Mouse (Mus musculus) limb, embryonic 14.5 days (tissue): Measurements from ENCODE around the gene Arel1. TPM values are rescaled to one million over a fixed set of nuclear protein-coding genes. Genes with fewer than 3 reads are reported as not detected.

Experiments
- ATAC-seq: fragments of 200-750 bp; cut with Nextera tagmentation; 2 replicates; pipeline ENCODE4 v1.8.0; 2017; ENCODE audit warnings: low read depth, moderate number of reproducible peaks, moderate TSS enrichment; ENCODE audit not compliant: low FRiP score
- DNase-seq: peaks from one replicate; pipeline ENCODE4 v3.0.0-alpha.2; 2015; ENCODE audit warnings: low spot score
- H3K27ac ChIP-seq: fragments of 300-500 bp; sonication (generic); replicated peaks from 2 replicates; pipeline ENCODE4 v1.5.1; 2014; ENCODE audit warnings: low read depth, mild to moderate bottlenecking, low read length, moderate library complexity, mixed read lengths
- H3K27me3 ChIP-seq: fragments of 300-500 bp; sonication (generic); 2 replicates; pipeline ENCODE4 v1.6.1; 2014; ENCODE audit warnings: low read length, mixed read lengths; ENCODE audit not compliant: control insufficient read depth, insufficient read depth
- H3K36me3 ChIP-seq: fragments of 300-500 bp; sonication (generic); 2 replicates; pipeline ENCODE4 v1.6.1; 2014; ENCODE audit warnings: mild to moderate bottlenecking, low read length, moderate library complexity, mixed read lengths; ENCODE audit not compliant: control insufficient read depth, insufficient read depth
- H3K4me1 ChIP-seq: fragments of 300-500 bp; sonication (generic); 2 replicates; pipeline ENCODE4 v1.6.1; 2014; ENCODE audit warnings: antibody characterized with exemption, low read length, mixed read lengths; ENCODE audit not compliant: control insufficient read depth, insufficient read depth
- H3K4me2 ChIP-seq: fragments of 300-500 bp; sonication (generic); replicated peaks from 2 replicates; pipeline ENCODE4 v1.6.1; 2014; ENCODE audit warnings: low read depth, mild to moderate bottlenecking, low read length, moderate library complexity; ENCODE audit not compliant: severe bottlenecking
- H3K4me3 ChIP-seq: fragments of 300-500 bp; sonication (generic); replicated peaks from 2 replicates; pipeline ENCODE4 v1.5.1; 2014; ENCODE audit warnings: low read length
- H3K9ac ChIP-seq: fragments of 300-500 bp; sonication (generic); 2 replicates; pipeline ENCODE4 v1.6.1; 2014; ENCODE audit warnings: mild to moderate bottlenecking, low read depth, low read length, moderate library complexity; ENCODE audit not compliant: severe bottlenecking
- H3K9me3 ChIP-seq: fragments of 300-500 bp; sonication (generic); 2 replicates; pipeline ENCODE4 v1.6.1; 2016; ENCODE audit warnings: low read length; ENCODE audit not compliant: control insufficient read depth
- POLR2A ChIP-seq: fragments of 200-500 bp; IDR thresholded peaks from 2 replicates; pipeline ENCODE4 v1.8.0; 2012; ENCODE audit warnings: inconsistent platforms, mild to moderate bottlenecking, moderate library complexity, borderline replicate concordance; ENCODE audit not compliant: insufficient read depth, insufficient read length; ENCODE audit errors: extremely low read depth
- WGBS: fragments of 180-500 bp; shearing (Covaris S2); extraction: QIAGEN DNeasy Blood & Tissue Kit; methylation state at CpG from one replicate; pipeline ENCODE4 v1.1.7; 2014; 5-methylcytosine and 5-hydroxymethylcytosine counted together
- polyA plus RNA-seq, 2 experiments: library from polyadenylated mRNA; depleted of rRNA in 1 of 2; stranded (reverse) in 1 of 2; unstranded in 1 of 2; fragments of >200 nt; fragmentation: Nextera tagmentation in 1 of 2; extraction: Ambion mirVana in 1 of 2; gene quantifications; 2 replicates each; pipeline versions ENCODE4 v1.2.1 to v1.2.3; 2012 to 2014

Arel1 gene
- polyA plus RNA-seq, 2 experiments = 13.9 to 24.5 TPM

GRCm38 (mm10) chr12:84999053-84999452 lies 28.4 kb upstream of the Arel1 start:
- DNase-seq = no peak
- H3K36me3 ChIP-seq = no peaks in the 10 kb centered on the region
- H3K27ac ChIP-seq = no peak overlapping the region
- ATAC-seq = no peak
- TF ChIP-seq POLR2A = no peak
- peak overlapping the region; percentile 7 for H3K4me3 ChIP-seq
- H3K9ac ChIP-seq = no peak overlapping the region
- no peaks in the 10 kb centered on the region for H3K27me3 ChIP-seq
- H3K4me2 ChIP-seq = peak overlapping the region; percentile 92; the same call in 1 of the 2 replicates
- peaks cover 13% of the 10 kb centered on the region for H3K4me1 ChIP-seq
- no peaks in the 10 kb centered on the region for H3K9me3 ChIP-seq

- Histone ChIP-seq H3K4me3 (peak overlapping the region; percentile 96), H3K27ac (peak overlapping the region; percentile 82), H3K4me1 (peaks cover 13% of the 10 kb centered on the region), H3K36me3 (no peaks in the 10 kb centered on the region), H3K9ac (peak overlapping the region; percentile 99), H3K27me3 (no peaks in the 10 kb centered on the region), H3K4me2 (peak overlapping the region; percentile 92), H3K9me3 (no peaks in the 10 kb centered on the region)
- ATAC-seq (peak; percentile 20), DNase-seq (peak; percentile 48)
- under 1% methylated on average over 36 of the region's 44 CpGs for WGBS
- TF ChIP-seq POLR2A = no peak
These were observed 26.1 kb upstream of the Arel1 start for GRCm38 (mm10) chr12:84996501-84997398.

DNA sequence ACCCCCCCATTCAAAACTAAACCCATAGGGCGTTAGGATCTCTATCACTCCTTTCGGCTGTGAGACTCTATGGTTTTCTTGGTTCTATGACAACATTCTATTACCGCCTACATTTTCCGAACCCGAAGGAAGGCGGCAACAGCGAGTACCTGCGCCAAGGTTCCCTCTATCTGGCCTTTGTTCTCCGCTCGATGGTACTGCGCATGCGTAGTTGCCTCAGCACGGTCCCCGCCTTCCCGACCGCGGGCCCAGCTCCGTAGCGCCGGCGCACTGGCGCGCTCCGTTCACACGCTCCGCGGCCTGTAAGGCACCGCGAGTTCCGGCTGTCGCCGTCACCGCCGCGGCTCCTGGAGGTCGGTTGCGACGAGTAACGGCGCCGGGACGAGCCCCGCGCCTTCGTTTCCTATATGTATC lies 25.4 kb upstream of the Arel1 start, which contains the start of gene Ylpm1:
Ylpm1 (plus strand) TSS at position 239 of the 414 bp plus-strand sequence.
- 1% methylated on average over 44 of the region's 45 CpGs for WGBS
- DNase-seq = peak; percentile 98
- H3K4me1 ChIP-seq = peaks cover 13% of the 10 kb centered on the region

DNA sequence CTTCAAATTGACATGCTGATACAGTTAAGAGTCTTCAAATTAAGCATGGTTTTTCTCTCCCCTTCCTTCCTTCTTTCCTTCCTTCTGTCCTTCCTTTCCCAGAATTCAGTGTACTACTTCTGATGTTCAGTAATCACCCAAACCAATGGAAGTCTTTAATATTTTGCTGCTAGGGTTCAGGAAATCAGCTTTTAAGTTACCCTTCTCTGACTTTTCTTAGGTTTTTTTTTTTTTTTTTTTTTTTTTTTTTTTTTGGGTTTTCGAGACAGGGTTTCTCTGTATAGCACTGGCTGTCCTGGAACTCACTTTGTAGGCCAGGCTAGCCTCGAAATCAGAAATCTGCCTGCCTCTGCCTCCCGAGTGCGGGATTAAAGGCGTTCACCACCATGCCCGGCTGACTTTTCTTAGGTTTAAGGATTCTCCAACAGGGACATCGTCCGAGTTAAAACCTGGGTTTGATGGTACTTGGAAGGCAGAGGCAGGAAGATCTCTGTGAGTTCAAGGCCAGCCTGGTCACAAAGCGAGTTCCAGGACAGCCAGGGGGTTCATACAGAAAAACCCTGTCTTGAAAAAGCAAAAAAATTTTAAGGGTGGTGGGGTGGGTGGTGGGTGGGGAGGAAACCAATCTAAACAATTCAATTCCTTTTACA lies 24.5 kb upstream of the Arel1 start:
- H3K9ac ChIP-seq = peak overlapping the region; percentile 34; the same call in 1 of the 2 replicates
- H3K27ac ChIP-seq = no peak overlapping the region

More for the DNA sequence above, 25.4 kb upstream of the Arel1 start, which contains the start of gene Ylpm1:
- TF ChIP-seq POLR2A = peak; percentile 95
- Histone ChIP-seq H3K4me3 (peak within 1 kb of the TSS; percentile 96), H3K27me3 (no peaks in the 10 kb centered on the region), H3K9me3 (no peaks in the 10 kb centered on the region), H3K4me2 (peak within 1 kb of the TSS; percentile 92), H3K36me3 (no peaks in the 10 kb centered on the region), H3K27ac (peak within 1 kb of the TSS; percentile 82), H3K9ac (peak within 1 kb of the TSS; percentile 99)
- peak; percentile 97 for ATAC-seq

DNA sequence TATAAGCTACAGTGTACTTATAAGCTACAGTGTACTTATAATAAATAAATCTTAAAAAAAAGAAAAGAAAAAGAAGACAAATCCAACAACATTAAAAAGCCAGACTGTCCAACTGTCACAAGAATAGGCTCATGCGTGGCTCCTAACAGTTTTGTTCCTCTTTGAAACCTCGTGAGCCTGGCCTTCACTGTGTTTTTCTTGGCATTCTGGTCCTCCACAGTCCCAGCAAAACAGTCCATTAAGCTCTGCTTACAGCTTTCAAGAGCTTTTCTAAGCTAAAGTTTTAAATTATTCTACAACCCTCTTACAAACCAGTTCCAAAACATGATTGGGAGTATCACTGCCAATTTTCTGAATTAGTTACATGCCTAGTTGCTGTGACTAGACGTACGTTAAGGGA lies 18.8 kb upstream of the Arel1 start:
- no peak overlapping the region for H3K4me2 ChIP-seq
- H3K4me1 ChIP-seq = no peaks in the 10 kb centered on the region
- no peak overlapping the region for H3K9ac ChIP-seq
- H3K9me3 ChIP-seq = no peaks in the 10 kb centered on the region
- no peaks in the 10 kb centered on the region for H3K27me3 ChIP-seq
- no peaks in the 10 kb centered on the region; the same call in 1 of the 2 replicates for H3K36me3 ChIP-seq
- TF ChIP-seq POLR2A = no peak
- H3K27ac ChIP-seq = no peak overlapping the region
- ATAC-seq (no peak), DNase-seq (no peak)
- no peak overlapping the region for H3K4me3 ChIP-seq
- WGBS = 54% methylated on average over 4 of the region's 4 CpGs

More for the DNA sequence above, 24.5 kb upstream of the Arel1 start:
- H3K9me3 ChIP-seq = no peaks in the 10 kb centered on the region
- peak overlapping the region; percentile 92; the same call in 1 of the 2 replicates for H3K4me2 ChIP-seq
- peak overlapping the region; percentile 96; the same call in 1 of the 2 replicates for H3K4me3 ChIP-seq
- WGBS = 94% methylated on average over 8 of the region's 9 CpGs
- TF ChIP-seq POLR2A = no peak
- DNase-seq = no peak
- H3K4me1 ChIP-seq = peaks cover 13% of the 10 kb centered on the region
- H3K27me3 ChIP-seq = no peaks in the 10 kb centered on the region
- no peaks in the 10 kb centered on the region for H3K36me3 ChIP-seq
- ATAC-seq = no peak
